ENCODE assay signal across 13 mouse cellular contexts in the genomic region with DNA sequence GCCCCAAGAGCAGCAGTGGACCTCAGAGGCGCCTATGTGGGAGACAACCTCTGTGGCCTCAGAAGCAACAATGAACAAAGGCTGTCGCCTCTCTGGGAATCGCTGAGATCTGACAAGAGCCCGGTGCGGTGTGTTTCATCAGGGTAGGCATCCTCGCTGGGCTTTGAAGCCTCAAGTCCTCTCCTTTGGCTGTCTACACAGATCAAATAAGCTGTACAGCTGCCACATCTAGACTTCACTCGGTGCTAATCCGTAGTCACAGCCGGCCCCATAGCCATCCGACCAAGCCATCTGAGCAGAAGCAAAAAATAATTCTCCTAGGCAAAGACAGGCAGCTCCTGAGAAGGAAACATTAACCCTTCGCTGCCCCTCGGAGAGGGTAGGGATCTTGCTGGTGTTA. TPM values are rescaled to one million over a fixed set of nuclear protein-coding genes. Genes with fewer than 3 reads are reported as not detected.
A peak's percentile ranks its signal among the peaks of the same experiment; 100 is the strongest.
DNase-seq lines count a peak whose midpoint lies in the region; ATAC-seq and TF ChIP-seq lines count a peak whose summit lies in the region.
"Had no signal": no experiment of that assay in that cellular context is flagged by ENCODE, and none has a peak within 500 bp of the region (broad histone marks: within the 10 kb centered on the region; RNA-seq: fewer than 3 reads in every experiment).

No protein-coding gene starts in this region.

- no peak overlapping the region for H3K4me3 ChIP-seq in neural tube, embryonic 11.5 days (ENCODE audit: low read depth, low read length)
- peak overlapping the region; percentile 8 for H3K4me3 ChIP-seq in forebrain, embryonic 15.5 days
- peak overlapping the region; percentile 25 for H3K4me3 ChIP-seq in midbrain, embryonic 10.5 days
- H3K4me3 ChIP-seq in neural tube, embryonic 15.5 days (replicated peaks) = no peak overlapping the region
- no peak overlapping the region for H3K4me3 ChIP-seq in liver, postnatal 0 days (ENCODE audit: low read depth, low read length)
- no peak overlapping the region for H3K4me3 ChIP-seq in kidney, embryonic 15.5 days (replicated peaks)
- H3K4me3 ChIP-seq: embryonic facial prominence, embryonic 12.5 days; liver, embryonic 12.5 days had no signal

- H3K4me1 ChIP-seq in neural tube, embryonic 11.5 days (ENCODE audit: control insufficient read depth, insufficient read depth, low read length) = peaks cover 6% of the 10 kb centered on the region; the same call in 1 of the 2 replicates
- peaks cover 26% of the 10 kb centered on the region for H3K4me1 ChIP-seq in forebrain, embryonic 15.5 days
- H3K4me1 ChIP-seq in midbrain, embryonic 10.5 days = peaks cover 50% of the 10 kb centered on the region
- H3K4me1 ChIP-seq in neural tube, embryonic 15.5 days = peaks cover 22% of the 10 kb centered on the region
- H3K4me1 ChIP-seq in liver, postnatal 0 days (ENCODE audit: insufficient read depth) = peaks cover 21% of the 10 kb centered on the region
- peaks cover 16% of the 10 kb centered on the region for H3K4me1 ChIP-seq in kidney, embryonic 15.5 days

- H3K9me3 ChIP-seq in neural tube, embryonic 11.5 days (ENCODE audit: control insufficient read depth, low read length) = no peaks in the 10 kb centered on the region
- no peaks in the 10 kb centered on the region for H3K9me3 ChIP-seq in forebrain, embryonic 15.5 days
- H3K9me3 ChIP-seq in midbrain, embryonic 10.5 days (replicated peaks) = no peaks in the 10 kb centered on the region
- H3K9me3 ChIP-seq in neural tube, embryonic 15.5 days (replicated peaks) = no peaks in the 10 kb centered on the region
- no peaks in the 10 kb centered on the region for H3K9me3 ChIP-seq in liver, postnatal 0 days (ENCODE audit: low read length)
- H3K9me3 ChIP-seq in kidney, embryonic 15.5 days (replicated peaks) = no peaks in the 10 kb centered on the region
- H3K9me3 ChIP-seq: embryonic facial prominence, embryonic 12.5 days; liver, embryonic 12.5 days had no signal

- TF ChIP-seq CTCF in liver, postnatal 0 days (IDR thresholded peaks at IDR 0.05; ENCODE audit: low read depth) = no peak

- no peaks in the 10 kb centered on the region for H3K27me3 ChIP-seq in neural tube, embryonic 11.5 days (ENCODE audit: control insufficient read depth, insufficient read depth, low read length)
- no peaks in the 10 kb centered on the region for H3K27me3 ChIP-seq in forebrain, embryonic 15.5 days
- H3K27me3 ChIP-seq in midbrain, embryonic 10.5 days (ENCODE audit: low read depth, poor library complexity, severe bottlenecking) = peaks cover 15% of the 10 kb centered on the region; the same call in 1 of the 2 replicates
- H3K27me3 ChIP-seq in neural tube, embryonic 15.5 days (replicated peaks) = no peaks in the 10 kb centered on the region
- no peaks in the 10 kb centered on the region for H3K27me3 ChIP-seq in liver, postnatal 0 days (ENCODE audit: insufficient read depth, low read length)
- H3K27me3 ChIP-seq in kidney, embryonic 15.5 days = no peaks in the 10 kb centered on the region
- H3K27me3 ChIP-seq: embryonic facial prominence, embryonic 12.5 days had no signal

- ATAC-seq in neural tube, embryonic 11.5 days (ENCODE audit: insufficient read depth, low FRiP score, low TSS enrichment) = no peak
- ATAC-seq in forebrain, embryonic 15.5 days (replicated peaks) = no peak
- ATAC-seq in neural tube, embryonic 15.5 days (ENCODE audit: low FRiP score) = no peak
- no peak for ATAC-seq in liver, postnatal 0 days
- no peak for ATAC-seq in kidney, embryonic 15.5 days (replicated peaks; ENCODE audit: low FRiP score)
- ATAC-seq: liver, embryonic 12.5 days had no signal

- no peak for DNase-seq in neural tube, embryonic 11.5 days (ENCODE audit: low spot score)
- DNase-seq in neural tube, embryonic 10.5 days (ENCODE audit: extremely low spot score, low spot score) = no peak
- peak; percentile 51 for DNase-seq in midbrain, embryonic 10.5 days (ENCODE audit: low spot score)
- DNase-seq in liver, postnatal 0 days = no peak
- no peak for DNase-seq in right cerebral cortex, postnatal 10 days (ENCODE audit: low spot score in 2 of 2)
- DNase-seq: kidney, adult 11 months; lung, postnatal 14 days; thymus, adult 2 months had no signal

- H3K27ac ChIP-seq in neural tube, embryonic 11.5 days (ENCODE audit: low read depth, low read length) = no peak overlapping the region
- peak overlapping the region; percentile 100 for H3K27ac ChIP-seq in forebrain, embryonic 15.5 days (replicated peaks)
- H3K27ac ChIP-seq in midbrain, embryonic 10.5 days (replicated peaks) = peak overlapping the region; percentile 77
- H3K27ac ChIP-seq in neural tube, embryonic 15.5 days (replicated peaks) = peak overlapping the region; percentile 94
- H3K27ac ChIP-seq in liver, postnatal 0 days (ENCODE audit: low read depth) = no peak overlapping the region
- no peak overlapping the region for H3K27ac ChIP-seq in kidney, embryonic 15.5 days
- H3K27ac ChIP-seq: embryonic facial prominence, embryonic 12.5 days; liver, embryonic 12.5 days had no signal

- peaks cover 1% of the 10 kb centered on the region for H3K36me3 ChIP-seq in neural tube, embryonic 11.5 days (ENCODE audit: control insufficient read depth, insufficient read depth, low read length)
- peaks cover 2% of the 10 kb centered on the region; the same call in 1 of the 2 replicates for H3K36me3 ChIP-seq in forebrain, embryonic 15.5 days
- H3K36me3 ChIP-seq in midbrain, embryonic 10.5 days = peaks cover 8% of the 10 kb centered on the region
- H3K36me3 ChIP-seq in neural tube, embryonic 15.5 days = no peaks in the 10 kb centered on the region
- peaks cover 1% of the 10 kb centered on the region for H3K36me3 ChIP-seq in liver, postnatal 0 days (replicated peaks; ENCODE audit: insufficient read depth, low read length)
- peaks cover 2% of the 10 kb centered on the region for H3K36me3 ChIP-seq in kidney, embryonic 15.5 days

- WGBS in neural tube, embryonic 11.5 days = 50% methylated on average over 12 of the region's 12 CpGs
- WGBS in forebrain, embryonic 15.5 days = 38% methylated on average over 12 of the region's 12 CpGs
- 36% methylated on average over 12 of the region's 12 CpGs for WGBS in midbrain, embryonic 10.5 days
- WGBS in neural tube, embryonic 15.5 days = 48% methylated on average over 12 of the region's 12 CpGs
- 71% methylated on average over 12 of the region's 12 CpGs for WGBS in liver, postnatal 0 days (ENCODE audit: insufficient replicate concordance)
- WGBS in kidney, embryonic 15.5 days = 49% methylated on average over 12 of the region's 12 CpGs

- H3K9ac ChIP-seq in neural tube, embryonic 11.5 days (ENCODE audit: low read length) = 0 out of 2 replicates have a peak overlapping the region, but pooled peaks have one; percentile 32
- H3K9ac ChIP-seq in forebrain, embryonic 15.5 days (replicated peaks) = peak overlapping the region; percentile 14; the same call in 1 of the 2 replicates
- no peak overlapping the region for H3K9ac ChIP-seq in neural tube, embryonic 15.5 days (replicated peaks)
- H3K9ac ChIP-seq in liver, postnatal 0 days (replicated peaks) = no peak overlapping the region
- no peak overlapping the region for H3K9ac ChIP-seq in kidney, embryonic 15.5 days
- H3K9ac ChIP-seq: embryonic facial prominence, embryonic 12.5 days; liver, embryonic 12.5 days had no signal

- TF ChIP-seq EP300 in liver, postnatal 0 days (IDR thresholded peaks at IDR 0.05; ENCODE audit: low read depth) = no peak

- H3K4me2 ChIP-seq in neural tube, embryonic 11.5 days (ENCODE audit: low read depth) = no peak overlapping the region
- peak overlapping the region; percentile 23 for H3K4me2 ChIP-seq in forebrain, embryonic 15.5 days (replicated peaks)
- H3K4me2 ChIP-seq in neural tube, embryonic 15.5 days = 0 out of 2 replicates have a peak overlapping the region, but pooled peaks have one; percentile 15
- H3K4me2 ChIP-seq in liver, postnatal 0 days (ENCODE audit: low read depth, low read length) = no peak overlapping the region
- H3K4me2 ChIP-seq in kidney, embryonic 15.5 days = no peak overlapping the region
- H3K4me2 ChIP-seq: embryonic facial prominence, embryonic 12.5 days; liver, embryonic 12.5 days had no signal

RNA-seq across cellular contexts. Expression of gene Stmn1, which starts 2.3 kb away (rescaled TPM):
- 3,693 and 3,815 TPM in 2 replicates for polyA plus RNA-seq in neural tube, embryonic 11.5 days (2014; fragmentation: Nextera tagmentation; extraction: Ambion mirVana)
- 7,875 and 7,989 TPM in 2 replicates for polyA plus RNA-seq in forebrain, embryonic 15.5 days (2015; fragmentation: Nextera tagmentation; extraction: Ambion mirVana)
- polyA plus RNA-seq in midbrain, embryonic 10.5 days (2016; fragmentation: Nextera tagmentation; extraction: Ambion mirVana) = 2,607 and 3,209 TPM in 2 replicates
- polyA plus RNA-seq in neural tube, embryonic 15.5 days (2015; fragmentation: Nextera tagmentation; extraction: Ambion mirVana) = 4,048 and 4,915 TPM in 2 replicates
- 249 and 258 TPM in 2 replicates for polyA plus RNA-seq in liver, postnatal 0 days (2015; fragmentation: Nextera tagmentation; extraction: Ambion mirVana)
- polyA plus RNA-seq in kidney, embryonic 15.5 days (2015; fragmentation: Nextera tagmentation; extraction: Ambion mirVana) = 1,708 and 1,728 TPM in 2 replicates

RNA-seq across cellular contexts. Expression of gene Paqr7, which starts 30.7 kb away (rescaled TPM):
- 2.0 and 2.2 TPM in 2 replicates for polyA plus RNA-seq in neural tube, embryonic 11.5 days (2014; fragmentation: Nextera tagmentation; extraction: Ambion mirVana)
- 10.8 and 12.3 TPM in 2 replicates for polyA plus RNA-seq in forebrain, embryonic 15.5 days (2015; fragmentation: Nextera tagmentation; extraction: Ambion mirVana)
- 3.5 and 3.6 TPM in 2 replicates for polyA plus RNA-seq in midbrain, embryonic 10.5 days (2016; fragmentation: Nextera tagmentation; extraction: Ambion mirVana)
- polyA plus RNA-seq in neural tube, embryonic 15.5 days (2015; fragmentation: Nextera tagmentation; extraction: Ambion mirVana) = 30.5 and 35.2 TPM in 2 replicates
- 12.4 and 17.8 TPM in 2 replicates for polyA plus RNA-seq in liver, postnatal 0 days (2015; fragmentation: Nextera tagmentation; extraction: Ambion mirVana)
- 3.2 and 3.5 TPM in 2 replicates for polyA plus RNA-seq in kidney, embryonic 15.5 days (2015; fragmentation: Nextera tagmentation; extraction: Ambion mirVana)

RNA-seq across cellular contexts. Expression of gene Aunip, which starts 45.0 kb away (rescaled TPM):
- polyA plus RNA-seq in neural tube, embryonic 11.5 days (2014; fragmentation: Nextera tagmentation; extraction: Ambion mirVana) = 6.5 and 8.1 TPM in 2 replicates
- 5.1 and 6.8 TPM in 2 replicates for polyA plus RNA-seq in forebrain, embryonic 15.5 days (2015; fragmentation: Nextera tagmentation; extraction: Ambion mirVana)
- polyA plus RNA-seq in midbrain, embryonic 10.5 days (2016; fragmentation: Nextera tagmentation; extraction: Ambion mirVana) = 25.5 and 28.6 TPM in 2 replicates
- polyA plus RNA-seq in neural tube, embryonic 15.5 days (2015; fragmentation: Nextera tagmentation; extraction: Ambion mirVana) = 1.8 and 5.4 TPM in 2 replicates
- polyA plus RNA-seq in liver, postnatal 0 days (2015; fragmentation: Nextera tagmentation; extraction: Ambion mirVana) = 6.9 and 7.1 TPM in 2 replicates
- 16.7 and 17.8 TPM in 2 replicates for polyA plus RNA-seq in kidney, embryonic 15.5 days (2015; fragmentation: Nextera tagmentation; extraction: Ambion mirVana)

Comparison
In these comparisons a context has a peak if more than half of its experiments do, and no peak if none do; other contexts are left out.
1. H3K27ac ChIP-seq: peak in forebrain, embryonic 15.5 days (single experiment), midbrain, embryonic 10.5 days (single experiment) and neural tube, embryonic 15.5 days (single experiment); none in neural tube, embryonic 11.5 days (single experiment), liver, postnatal 0 days (single experiment) and kidney, embryonic 15.5 days (single experiment).
2. H3K4me2 ChIP-seq: peak in forebrain, embryonic 15.5 days (single experiment) and neural tube, embryonic 15.5 days (single experiment); none in neural tube, embryonic 11.5 days (single experiment), liver, postnatal 0 days (single experiment) and kidney, embryonic 15.5 days (single experiment).
3. H3K9ac ChIP-seq: peak in neural tube, embryonic 11.5 days (single experiment) and forebrain, embryonic 15.5 days (single experiment); none in neural tube, embryonic 15.5 days (single experiment), liver, postnatal 0 days (single experiment) and kidney, embryonic 15.5 days (single experiment).
4. H3K4me3 ChIP-seq: peak in forebrain, embryonic 15.5 days (single experiment) and midbrain, embryonic 10.5 days (single experiment); none in neural tube, embryonic 11.5 days (single experiment), neural tube, embryonic 15.5 days (single experiment), liver, postnatal 0 days (single experiment) and kidney, embryonic 15.5 days (single experiment).